Mouse (Mus musculus): ENCODE measurements around the gene Olfr1162. TPM values are rescaled to one million over a fixed set of nuclear protein-coding genes. Genes with fewer than 3 reads are reported as not detected.
"Not testable (repeated sequence)": the region's sequence is repeated elsewhere in the genome, so short reads cannot be mapped to it uniquely, and the experiment has no call there.

The Olfr1162 gene
- total and polyA plus RNA-seq, 3 experiments, result not detected

GRCm38 (mm10) chr2:88037599-88037998 is 13.3 kb downstream of the Olfr1162 start, which contains the start of gene Olfr73:
Gene Olfr73, minus strand, starts transcription at chr2:88037699.
- TF ChIP-seq CHD2 (IDR thresholded peaks at IDR 0.05; ENCODE audit: low read length) (no peak), ELF1 (IDR thresholded peaks at IDR 0.05; ENCODE audit: low read depth, low read length) (no peak)
- DNase-seq (ENCODE audit: extremely low read depth), result no peak
- no peak within 1 kb of the TSS for H3K4me3 ChIP-seq (replicated peaks in 1 of 3; ENCODE audit: low read depth in 2 of 3, low read length in 2 of 3, poor library complexity in 1 of 3)
- dilution Hi-C loops (cut with MboI; ENCODE audit: extremely low pct_ligation_motif_present, extremely low pct_unique_long_range_greater_than_20kb, low sequenced_read_pairs) (no loop called here), in situ Hi-C loops (cut with MboI; ENCODE audit: low pct_ligation_motif_present, low pct_unique_long_range_greater_than_20kb, low sequenced_read_pairs) (no loop called here)
- H3K79me2 ChIP-seq (replicated peaks; ENCODE audit: control insufficient read depth, extremely low read depth, insufficient read depth, poor library complexity, severe bottlenecking), result no peaks in the 10 kb centered on the region
- H3K36me3 ChIP-seq (replicated peaks in 1 of 2; ENCODE audit: control insufficient read depth in 1 of 2, insufficient read depth in 1 of 2, low read length in 1 of 2), result no peaks in the 10 kb centered on the region
- peaks cover 8% of the 10 kb centered on the region for H3K9me3 ChIP-seq (replicated peaks; ENCODE audit: low read length)
- no peak within 1 kb of the TSS for H3K4me2 ChIP-seq (ENCODE audit: insufficient read depth, low read depth, poor library complexity, severe bottlenecking)
- no peaks in the 10 kb centered on the region for H3K4me1 ChIP-seq (ENCODE audit: control insufficient read depth in 1 of 2, insufficient read depth in 2 of 2)
- no peak within 1 kb of the TSS for H3K9ac ChIP-seq (ENCODE audit: insufficient read depth, low read depth)
- H3K27ac ChIP-seq (ENCODE audit: insufficient read depth, low read depth), result no peak within 1 kb of the TSS
- H3K27me3 ChIP-seq (replicated peaks), result no peaks in the 10 kb centered on the region

- DNase-seq (ENCODE audit: extremely low read depth); H3K4me2 ChIP-seq (ENCODE audit: insufficient read depth, low read depth, poor library complexity, severe bottlenecking); H3K27me3 ChIP-seq (replicated peaks); H3K4me3 ChIP-seq (replicated peaks in 1 of 3; ENCODE audit: low read depth in 2 of 3, low read length in 2 of 3, poor library complexity in 1 of 3); in situ Hi-C loops (cut with MboI; ENCODE audit: low pct_ligation_motif_present, low pct_unique_long_range_greater_than_20kb, low sequenced_read_pairs); H3K79me2 ChIP-seq (replicated peaks; ENCODE audit: control insufficient read depth, extremely low read depth, insufficient read depth, poor library complexity, severe bottlenecking); H3K27ac ChIP-seq (ENCODE audit: insufficient read depth, low read depth); H3K4me1 ChIP-seq (ENCODE audit: control insufficient read depth in 1 of 2, insufficient read depth in 2 of 2); H3K9ac ChIP-seq (ENCODE audit: insufficient read depth, low read depth); dilution Hi-C loops (cut with MboI; ENCODE audit: extremely low pct_ligation_motif_present, extremely low pct_unique_long_range_greater_than_20kb, low sequenced_read_pairs); H3K36me3 ChIP-seq (replicated peaks in 1 of 2; ENCODE audit: control insufficient read depth in 1 of 2, insufficient read depth in 1 of 2, low read length in 1 of 2): not testable (repeated sequence)
- peaks cover 15% of the 10 kb centered on the region for H3K9me3 ChIP-seq (replicated peaks; ENCODE audit: low read length)
Observed at GRCm38 (mm10) chr2:88022474-88022873, 28.5 kb downstream of the Olfr1162 start, which contains the start of gene Olfr1161. Gene Olfr1161, plus strand, starts transcription at chr2:88022774.

DNA sequence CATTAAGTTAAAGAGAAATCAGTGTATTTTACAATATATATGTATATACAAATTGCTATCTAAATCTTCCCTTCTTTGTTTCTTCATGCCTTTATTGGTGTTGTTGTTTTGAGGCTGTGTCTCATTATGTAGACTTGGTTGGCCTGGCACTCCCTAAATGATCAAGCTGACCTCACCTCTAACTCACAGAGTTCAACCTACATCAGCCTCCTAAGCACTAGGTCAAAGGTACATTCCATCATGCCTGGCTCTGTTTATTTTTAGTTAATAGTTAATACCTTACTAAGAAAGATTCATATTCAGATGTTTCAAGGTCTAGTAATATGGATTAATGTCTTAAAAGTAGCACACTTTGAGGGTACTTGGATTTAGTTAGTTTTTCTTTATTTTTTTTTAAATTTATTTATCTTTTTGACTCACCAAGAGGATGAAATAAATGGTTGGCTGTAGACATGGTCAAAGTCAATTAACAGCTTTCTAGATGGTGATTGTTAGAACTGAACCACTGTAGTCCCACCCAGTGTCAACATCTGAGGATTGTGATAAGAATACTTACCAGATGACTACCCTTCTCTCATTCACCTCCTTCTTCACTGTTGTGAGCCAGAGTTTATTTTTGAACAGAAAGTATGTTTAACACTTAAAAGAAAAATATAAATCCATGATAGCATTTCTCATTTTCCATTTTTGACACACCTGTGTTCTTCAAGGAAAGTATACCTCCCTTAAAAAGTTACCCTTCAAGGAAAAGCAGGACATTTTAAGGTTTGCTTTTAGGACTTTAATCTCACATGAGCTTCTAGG is 43.2 kb downstream of the Olfr1162 start, which contains the start of gene Olfr1160:
Gene Olfr1160, minus strand, starts transcription at position 754 of the 804 bp plus-strand sequence.
- dilution Hi-C loops (cut with MboI; ENCODE audit: extremely low pct_ligation_motif_present, extremely low pct_unique_long_range_greater_than_20kb, low sequenced_read_pairs), result no loop called here
- TF ChIP-seq TCF12 (IDR thresholded peaks at IDR 0.05; ENCODE audit: low read depth, low read length), result no peak
- TF ChIP-seq UBTF (IDR thresholded peaks at IDR 0.05; ENCODE audit: low read depth, low read length), result no peak
- no peak for TF ChIP-seq ZNF384 (IDR thresholded peaks at IDR 0.05; ENCODE audit: low read depth, low read length)
- no peak for TF ChIP-seq PAX5 (IDR thresholded peaks at IDR 0.05; ENCODE audit: low read length)
- no peak for TF ChIP-seq MEF2A (IDR thresholded peaks at IDR 0.05; ENCODE audit: borderline replicate concordance, low read depth, low read length)
- TF ChIP-seq CTCF (conservative IDR thresholded peaks at IDR 0.05 in 1 of 2, IDR thresholded peaks at IDR 0.05 in 1 of 2; ENCODE audit: low read depth in 2 of 2, low read length in 2 of 2), result no peak
- no peak for TF ChIP-seq NELFE (IDR thresholded peaks at IDR 0.05; ENCODE audit: low read depth, low read length)
- TF ChIP-seq RCOR1 (conservative IDR thresholded peaks at IDR 0.05; ENCODE audit: low read depth, low read length), result no peak
- TF ChIP-seq SIN3A (IDR thresholded peaks at IDR 0.05; ENCODE audit: low read length), result no peak
- TF ChIP-seq NRF1 (IDR thresholded peaks at IDR 0.05; ENCODE audit: low read depth, low read length), result no peak
- no peak for TF ChIP-seq MAX (IDR thresholded peaks at IDR 0.05; ENCODE audit: low read length)
- TF ChIP-seq GABPA (IDR thresholded peaks at IDR 0.05; ENCODE audit: insufficient replicate concordance, low read depth, low read length), result no peak
- TF ChIP-seq CHD2 (IDR thresholded peaks at IDR 0.05; ENCODE audit: low read length), result no peak
- no peak for TF ChIP-seq HCFC1 (IDR thresholded peaks at IDR 0.05; ENCODE audit: low read depth, low read length)
- no peak for TF ChIP-seq RAD21 (IDR thresholded peaks at IDR 0.05; ENCODE audit: low read depth, low read length)
- TF ChIP-seq JUND (conservative IDR thresholded peaks at IDR 0.05; ENCODE audit: low read depth, low read length), result no peak
- no peak for TF ChIP-seq MXI1 (IDR thresholded peaks at IDR 0.05; ENCODE audit: low read depth, low read length)
- no peaks in the 10 kb centered on the region for H3K79me2 ChIP-seq (replicated peaks; ENCODE audit: control insufficient read depth, extremely low read depth, insufficient read depth, poor library complexity, severe bottlenecking)

More for the DNA sequence above, 43.2 kb downstream of the Olfr1162 start, which contains the start of gene Olfr1160:
- H3K4me1 ChIP-seq (ENCODE audit: control insufficient read depth in 1 of 2, insufficient read depth in 2 of 2), result no peaks in the 10 kb centered on the region
- H3K4me2 ChIP-seq (ENCODE audit: insufficient read depth, low read depth, poor library complexity, severe bottlenecking), result no peak within 1 kb of the TSS
- H3K4me3 ChIP-seq (replicated peaks in 1 of 3; ENCODE audit: low read depth in 2 of 3, low read length in 2 of 3, poor library complexity in 1 of 3), result no peak within 1 kb of the TSS
- no peak within 1 kb of the TSS for H3K27ac ChIP-seq (ENCODE audit: insufficient read depth, low read depth)
- no peaks in the 10 kb centered on the region for H3K27me3 ChIP-seq (replicated peaks)
- DNase-seq (ENCODE audit: extremely low read depth), result no peak
- in situ Hi-C loops (cut with MboI; ENCODE audit: low pct_ligation_motif_present, low pct_unique_long_range_greater_than_20kb, low sequenced_read_pairs), result no loop called here
- H3K9me3 ChIP-seq (replicated peaks; ENCODE audit: low read length), result peaks cover 13% of the 10 kb centered on the region
- H3K9ac ChIP-seq (ENCODE audit: insufficient read depth, low read depth), result no peak within 1 kb of the TSS
- H3K36me3 ChIP-seq (replicated peaks in 1 of 2; ENCODE audit: control insufficient read depth in 1 of 2, insufficient read depth in 1 of 2, low read length in 1 of 2), result no peaks in the 10 kb centered on the region

Measured in CH12.LX (cell line).